Mouse (Mus musculus): ENCODE measurements around the gene Zc2hc1c.
"Not testable (repeated sequence)": the region's sequence is repeated elsewhere in the genome, so short reads cannot be mapped to it uniquely, and the experiment has no call there.

Zc2hc1c gene

DNA sequence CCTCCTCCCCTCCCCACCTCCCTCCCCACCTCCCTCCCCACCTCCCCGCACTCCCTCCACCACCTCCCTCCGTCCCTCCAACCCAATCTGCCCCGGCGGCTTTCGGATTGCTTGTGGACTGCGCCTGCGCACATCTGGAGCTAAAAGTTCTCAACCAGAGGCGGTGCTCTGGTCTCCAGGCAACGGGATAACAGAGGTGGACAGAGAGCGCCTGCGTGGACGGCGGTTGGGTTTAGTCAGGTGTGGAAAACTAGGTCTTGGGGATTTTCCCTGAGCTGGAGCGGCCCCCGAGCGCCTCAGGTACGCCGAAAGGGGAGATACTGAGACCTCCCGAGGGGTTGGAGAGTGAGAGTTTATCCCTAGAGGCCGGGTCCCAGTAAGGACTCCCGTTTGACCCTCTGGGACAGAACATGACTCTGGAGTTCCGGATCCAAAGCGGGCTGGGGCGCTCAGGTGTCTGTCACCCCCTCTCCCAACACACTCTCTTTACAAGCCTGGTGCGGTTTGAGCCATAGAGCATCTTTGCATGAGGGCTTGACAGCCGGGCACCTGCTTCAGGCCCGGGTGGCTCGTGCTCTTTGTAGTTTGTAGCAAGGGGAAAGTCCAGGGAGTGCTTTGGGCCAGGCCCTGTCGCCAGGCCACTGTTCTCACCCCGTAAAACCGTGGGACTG is at the start of gene Zc2hc1c:
Gene Zc2hc1c (plus strand): TSS at position 106 of the 671 bp plus-strand sequence.
- peak; percentile 88 for DNase-seq (ENCODE audit: low spot score)

DNA sequence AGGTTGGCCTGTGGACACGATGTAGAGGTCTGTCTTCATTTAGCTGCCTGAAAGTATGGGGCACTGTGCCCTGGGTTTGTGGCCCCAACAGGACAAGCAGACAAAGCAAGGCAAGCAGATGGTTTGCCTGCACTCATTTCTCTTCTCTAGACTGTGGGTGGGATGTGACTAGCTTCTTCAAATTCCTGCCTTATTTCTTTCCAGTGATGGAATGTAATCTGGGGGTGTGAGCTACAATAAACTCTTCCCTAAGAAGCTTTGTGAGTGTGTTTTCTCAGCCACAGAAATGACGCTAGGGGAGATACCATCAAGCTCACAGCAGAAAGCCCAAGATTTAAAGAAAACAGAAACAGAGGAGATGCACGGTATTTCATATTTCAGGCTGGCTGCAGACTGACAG is 36.3 kb upstream of the Zc2hc1c start:
- DNase-seq (ENCODE audit: low spot score) = no peak

DNA sequence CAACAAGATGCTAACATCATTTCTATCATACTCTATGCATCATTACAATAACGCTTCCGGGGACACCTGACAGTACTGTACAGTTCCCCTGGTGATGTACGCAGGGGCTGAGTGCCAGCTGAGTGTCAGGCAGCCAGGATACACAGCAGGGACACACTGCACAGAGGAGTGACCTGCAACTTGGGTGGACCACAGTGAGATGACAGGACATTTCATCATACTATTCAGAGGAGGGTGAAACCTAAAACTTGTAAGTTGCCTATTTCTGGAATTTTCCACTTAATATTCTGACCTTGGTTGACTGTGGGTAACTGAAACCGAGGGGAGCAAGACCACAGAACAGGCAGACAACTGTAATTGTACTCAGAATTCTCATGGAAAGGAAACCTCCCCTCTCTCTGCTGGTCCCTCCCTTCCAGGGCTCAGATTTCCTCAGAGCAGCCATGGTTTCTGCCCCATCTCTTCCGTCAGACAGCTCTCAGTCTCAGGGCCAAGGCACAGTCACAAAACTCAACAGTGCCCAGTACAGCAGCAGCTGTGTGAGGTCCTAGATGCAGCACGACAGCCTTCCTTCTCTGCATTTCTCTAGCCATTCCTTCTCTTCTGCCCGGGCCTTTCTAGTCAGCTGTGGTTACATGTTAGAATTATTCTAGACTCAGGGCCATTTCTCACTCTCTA is 32.2 kb upstream of the Zc2hc1c start:
- no peak for DNase-seq (ENCODE audit: low spot score)

DNA sequence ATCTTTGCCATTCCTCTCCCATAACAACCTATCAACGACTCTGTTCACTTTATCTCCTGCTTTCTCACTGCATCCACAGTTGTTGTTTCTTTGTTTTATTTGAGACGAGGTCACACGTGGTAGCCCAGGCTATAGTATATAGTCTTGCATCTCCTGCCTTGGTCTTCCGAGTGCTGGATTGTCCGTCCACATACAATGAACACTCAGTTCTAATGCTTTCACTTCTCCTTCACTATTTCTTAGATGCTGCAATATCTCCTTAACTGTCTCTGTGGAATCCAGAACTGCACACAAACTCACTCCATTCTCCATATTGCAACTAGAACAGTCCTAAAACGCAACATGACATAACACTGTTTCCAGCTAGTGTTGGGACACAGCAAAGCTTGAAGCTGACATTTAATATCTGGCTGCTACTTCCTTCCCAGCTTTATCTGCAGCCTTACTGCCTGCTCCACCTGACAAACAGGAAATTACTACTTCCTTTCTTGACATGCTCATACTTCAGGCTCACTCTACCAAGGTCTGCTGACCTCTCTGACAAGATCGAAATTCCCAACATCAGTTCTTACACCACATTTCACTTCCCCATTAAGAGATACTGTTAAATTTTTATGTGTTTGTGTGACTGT is 31.3 kb upstream of the Zc2hc1c start:
- no peak for DNase-seq (ENCODE audit: low spot score)

DNA sequence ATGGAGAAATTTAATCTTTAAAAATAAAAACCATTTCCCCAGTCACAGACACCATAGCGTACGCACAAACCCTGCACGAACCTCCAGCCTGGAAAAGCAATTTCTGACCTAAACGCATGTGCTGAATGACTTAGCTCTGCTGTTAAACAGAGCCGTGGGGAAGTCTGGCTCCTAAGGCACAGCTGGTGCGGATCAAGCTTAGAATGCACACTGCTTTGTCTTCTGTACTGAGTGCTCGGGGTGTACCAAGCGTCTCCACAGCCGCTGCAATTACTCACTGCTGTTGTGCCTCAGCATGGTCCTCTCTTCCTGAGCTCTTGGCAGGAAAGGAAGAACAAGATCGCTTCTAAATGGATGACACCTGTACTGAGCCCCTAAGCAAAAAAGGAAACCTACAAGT is 25.9 kb upstream of the Zc2hc1c start:
- DNase-seq (ENCODE audit: low spot score) = no peak

DNA sequence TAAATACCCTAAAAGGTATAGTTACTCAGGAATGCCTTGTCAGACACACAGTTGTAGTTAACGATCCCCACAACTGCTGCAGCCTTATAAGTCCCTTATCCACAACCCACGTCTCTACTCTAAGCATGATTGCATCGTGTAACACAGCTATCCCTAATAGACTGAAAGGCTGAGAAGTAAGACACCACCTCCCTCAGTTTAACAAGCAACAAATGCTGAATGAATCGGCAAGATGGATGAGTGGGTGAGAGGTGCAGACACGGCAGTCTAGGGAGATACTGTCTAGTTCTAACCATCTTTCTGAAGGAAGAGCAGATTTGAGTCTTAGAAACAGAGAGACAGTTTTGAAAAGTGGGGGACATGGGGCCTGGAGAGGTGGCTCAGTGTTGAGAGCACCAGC is 25.2 kb upstream of the Zc2hc1c start:
- no peak for DNase-seq (ENCODE audit: low spot score)

DNA sequence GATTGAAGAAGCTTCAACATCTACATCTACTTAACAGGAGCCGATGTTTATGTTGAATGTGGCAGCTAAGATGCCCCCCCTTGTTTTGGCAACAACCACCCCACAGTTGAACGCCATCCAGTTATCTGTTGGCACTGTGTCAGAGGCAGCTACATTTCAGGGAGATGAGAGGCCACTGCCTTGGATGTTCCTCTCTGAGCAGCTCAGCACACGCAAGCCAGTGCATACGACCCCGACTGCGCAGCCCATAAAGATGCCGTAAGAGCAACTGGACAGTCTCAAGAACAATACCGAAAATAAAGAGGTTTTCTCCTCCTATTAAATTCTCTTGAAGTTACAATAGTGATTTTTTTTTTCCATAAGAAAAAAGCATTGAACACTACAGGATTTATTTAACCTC is 23.9 kb upstream of the Zc2hc1c start:
- peak; percentile 13 for DNase-seq (ENCODE audit: low spot score)

DNA sequence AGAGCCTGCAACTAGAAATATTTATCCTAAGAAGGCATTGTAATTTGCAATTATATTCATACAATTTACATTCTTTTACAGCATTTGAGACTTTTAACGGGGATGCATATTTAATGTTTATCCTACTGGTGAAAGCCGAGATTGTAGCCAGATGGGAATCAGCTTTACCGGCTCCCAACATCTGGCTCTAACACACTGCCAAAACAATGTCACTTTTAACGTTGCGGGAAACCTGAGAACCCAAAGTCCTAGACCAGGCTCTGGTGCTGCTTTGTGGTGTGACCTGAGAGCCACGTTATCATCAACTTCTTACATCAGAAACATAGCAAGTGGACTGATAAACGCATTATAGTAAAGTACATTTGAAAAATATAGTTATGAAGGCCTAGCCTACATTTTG is 23.5 kb upstream of the Zc2hc1c start:
- no peak for DNase-seq (ENCODE audit: low spot score)

DNA sequence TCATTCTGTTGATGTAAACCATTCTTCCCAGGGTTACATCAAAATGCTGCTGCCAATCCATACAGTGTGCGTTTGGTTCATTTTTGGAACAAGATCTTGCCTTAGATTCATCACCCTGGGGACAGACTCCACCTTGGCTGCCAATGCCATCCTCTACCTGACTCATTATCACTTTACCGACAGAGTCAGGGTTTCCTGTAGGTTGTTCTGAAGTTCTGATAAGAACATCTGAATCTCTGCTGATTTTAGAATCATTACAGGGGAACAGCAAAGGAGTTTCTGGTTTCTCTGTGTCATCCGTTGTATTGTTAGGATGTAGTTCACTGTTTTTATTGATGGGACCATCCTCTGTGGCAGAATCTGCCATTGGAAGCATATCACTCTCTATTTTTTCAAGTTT is 22.1 kb upstream of the Zc2hc1c start:
- DNase-seq (ENCODE audit: low spot score) = no peak

DNA sequence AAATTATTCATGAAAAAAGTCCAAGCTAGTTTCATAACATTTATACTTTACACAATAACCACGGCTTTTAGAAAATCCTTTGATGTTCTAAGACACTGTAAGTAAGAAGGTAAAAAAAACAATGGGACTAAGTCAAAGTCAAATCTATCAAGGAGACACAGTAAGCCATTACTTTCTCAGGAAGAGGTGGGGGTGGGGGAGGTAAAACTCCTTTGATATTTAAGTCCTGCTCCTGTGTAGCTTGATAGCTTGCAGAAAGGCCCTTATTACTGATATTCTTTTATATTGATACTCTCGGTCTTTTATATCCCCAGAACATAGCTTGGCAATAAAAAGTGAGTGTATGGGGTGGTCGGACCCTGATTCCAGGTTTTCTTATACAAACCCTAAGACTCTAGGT is 18.6 kb upstream of the Zc2hc1c start:
- DNase-seq (ENCODE audit: low spot score) = no peak

DNA sequence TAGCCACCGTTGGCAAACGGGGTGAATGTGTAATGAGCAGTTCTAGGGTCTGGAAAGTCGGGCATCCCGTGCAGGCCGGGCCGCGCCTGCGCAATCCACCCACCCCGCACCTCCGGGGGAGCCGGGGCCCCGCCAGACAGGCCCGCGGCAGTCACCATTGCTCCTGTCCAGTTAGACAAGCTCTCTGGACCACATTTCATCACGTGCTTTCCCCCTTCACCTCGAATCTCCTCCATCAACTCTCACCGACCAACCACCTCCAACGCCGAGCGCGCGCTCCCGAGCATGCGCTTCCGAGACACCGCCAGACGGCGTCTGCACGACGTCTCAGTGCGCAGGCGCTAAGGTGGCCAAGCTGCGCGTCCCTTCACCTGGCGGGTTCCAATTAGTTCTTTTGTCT is 18.1 kb upstream of the Zc2hc1c start, which contains the start of gene Mlh3:
Gene Mlh3 (minus strand): TSS at position 281 of the 400 bp plus-strand sequence.
- peak; percentile 84 for DNase-seq (ENCODE audit: low spot score)

DNA sequence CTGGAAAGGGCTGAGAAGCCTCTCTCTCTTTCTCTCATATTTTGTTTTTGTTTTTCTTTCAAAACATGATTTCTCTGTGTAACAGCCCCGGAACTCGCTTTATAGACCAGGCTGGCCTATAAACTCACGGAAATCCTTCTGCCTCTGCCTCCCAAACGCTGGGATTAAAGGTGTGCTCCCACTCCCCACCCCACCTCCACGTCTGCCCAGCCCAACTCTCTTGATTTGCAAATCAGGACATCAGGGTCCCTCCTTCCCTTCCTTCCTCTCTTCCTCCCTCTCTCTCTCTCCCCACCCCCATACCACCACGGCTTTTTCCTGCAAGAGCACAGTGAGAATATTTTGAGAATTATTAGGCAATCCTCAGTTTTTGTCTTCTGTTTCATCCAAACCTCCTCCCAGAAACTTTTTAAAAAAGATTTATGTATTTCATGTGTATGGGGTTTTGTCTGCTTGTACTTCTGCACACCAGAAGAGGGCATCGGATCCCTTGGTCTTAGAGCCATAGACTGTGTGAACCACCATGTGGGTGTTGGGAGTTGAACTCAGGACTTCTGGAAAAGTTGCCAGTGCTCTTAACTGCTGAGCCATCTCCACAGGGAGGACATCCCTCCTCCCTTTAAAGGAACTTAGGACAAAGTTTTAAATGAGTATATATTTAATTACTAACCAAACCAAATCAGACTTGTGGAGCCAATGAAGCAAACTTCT is 17.1 kb upstream of the Zc2hc1c start:
- no peak for DNase-seq (ENCODE audit: low spot score)

DNA sequence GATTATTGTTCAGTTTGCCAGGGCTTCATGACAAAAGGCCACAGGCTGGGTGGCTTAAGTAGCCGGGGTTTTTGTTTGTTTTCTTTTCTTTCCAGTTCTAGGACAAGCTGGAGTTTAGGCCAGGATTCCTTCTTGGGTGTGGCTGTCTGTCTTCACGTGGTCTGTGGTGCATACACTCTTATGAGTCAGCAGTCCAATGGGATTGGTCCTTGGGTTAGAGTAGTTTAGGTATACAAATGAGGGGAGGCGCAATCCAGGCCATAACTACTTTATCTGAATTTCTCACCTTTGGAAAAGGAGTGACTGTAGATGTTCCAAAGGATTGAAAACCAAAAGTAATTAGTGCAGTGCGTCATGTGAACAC is 16.6 kb upstream of the Zc2hc1c start:
- no peak for DNase-seq (ENCODE audit: low spot score)

DNA sequence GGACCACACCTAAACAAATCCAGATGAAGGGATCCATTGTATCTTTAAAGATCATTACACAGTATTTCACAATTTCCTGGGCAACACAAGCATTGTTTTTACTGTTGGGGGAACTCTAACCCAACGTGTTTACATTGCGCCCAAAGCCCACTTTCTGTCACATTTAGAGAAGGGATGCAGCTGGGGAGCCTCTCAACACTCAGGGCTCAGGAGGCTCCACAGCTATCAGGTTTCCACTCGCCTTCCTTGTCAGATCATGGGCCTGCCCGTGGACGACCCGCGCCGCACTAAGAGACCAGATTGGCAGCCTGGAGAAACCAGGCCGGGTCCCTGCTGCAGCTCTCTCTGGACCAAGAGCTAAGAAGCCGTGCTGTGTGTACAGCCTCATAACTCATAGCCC is 14.9 kb upstream of the Zc2hc1c start:
- no peak for DNase-seq (ENCODE audit: low spot score)

DNA sequence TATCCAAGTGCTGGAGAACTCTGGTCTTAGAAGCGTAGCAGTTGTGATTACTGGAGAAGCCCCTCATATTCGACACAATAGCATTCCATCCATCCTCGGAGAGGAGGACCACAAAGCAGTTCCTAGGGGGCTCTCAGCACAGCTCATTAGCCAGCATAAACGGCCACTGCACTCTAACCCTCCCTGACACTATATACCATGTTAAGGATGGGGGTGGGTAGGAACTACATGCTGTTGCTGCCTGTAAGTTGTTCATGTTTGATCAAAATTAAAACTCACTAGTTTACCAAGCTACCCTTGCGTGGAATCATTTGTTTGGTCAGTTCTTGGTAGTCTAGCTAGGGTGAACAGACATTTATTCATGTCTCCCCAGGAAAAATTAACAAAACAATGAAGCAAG is 12.1 kb upstream of the Zc2hc1c start:
- DNase-seq (ENCODE audit: low spot score) = no peak

DNA sequence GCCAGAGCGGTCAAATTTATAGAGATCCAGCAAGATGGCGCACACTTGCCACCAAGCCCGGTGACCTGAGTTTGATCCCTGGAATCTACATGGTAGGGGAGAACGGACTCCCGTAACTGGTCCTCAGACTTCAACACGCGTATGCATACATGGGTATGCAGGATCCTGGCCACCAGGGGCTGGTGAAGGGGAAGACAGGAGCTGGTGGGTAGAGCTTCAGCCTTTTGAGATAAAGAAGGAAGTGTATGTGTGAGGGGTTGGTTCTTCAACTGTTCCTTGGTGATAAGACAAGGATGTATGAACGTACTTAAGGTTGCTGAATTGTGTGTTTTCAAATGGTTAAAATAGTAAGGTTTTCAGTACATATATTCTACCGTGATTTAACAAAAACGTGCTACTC is 9.5 kb upstream of the Zc2hc1c start:
- no peak for DNase-seq (ENCODE audit: low spot score)

DNA sequence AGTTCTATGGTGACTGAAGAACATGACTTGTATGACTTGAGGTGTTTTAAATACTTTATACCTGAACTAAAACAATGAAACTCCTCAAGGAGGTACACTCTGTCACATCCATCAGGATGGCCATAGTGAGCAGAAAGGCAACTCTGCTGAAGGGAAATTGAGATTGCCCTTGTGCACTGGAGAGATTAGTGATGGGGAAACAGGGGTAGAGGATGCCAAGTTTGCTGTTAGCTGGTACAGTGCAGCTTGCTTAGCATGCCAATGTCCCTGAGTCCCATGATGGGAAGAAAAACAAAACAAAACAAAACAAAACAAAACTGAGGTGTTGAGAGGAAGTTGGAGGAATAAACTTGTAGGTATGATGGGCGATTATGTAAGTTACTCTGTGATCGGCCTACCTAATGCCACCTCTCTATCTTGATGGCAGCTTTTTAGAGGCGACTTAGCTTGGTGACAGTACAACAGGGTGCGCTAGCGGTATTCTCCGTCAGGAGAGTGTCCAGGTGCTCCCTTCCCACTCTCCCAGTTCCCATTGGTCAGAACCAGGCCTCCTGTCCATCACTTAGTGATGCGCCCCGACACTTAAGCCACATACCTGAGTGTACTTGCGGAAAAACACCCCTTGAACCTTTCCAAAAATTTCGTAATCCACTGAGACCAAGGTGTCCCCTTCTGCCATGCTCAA is 8.9 kb upstream of the Zc2hc1c start:
- DNase-seq (ENCODE audit: low spot score) = no peak

DNA sequence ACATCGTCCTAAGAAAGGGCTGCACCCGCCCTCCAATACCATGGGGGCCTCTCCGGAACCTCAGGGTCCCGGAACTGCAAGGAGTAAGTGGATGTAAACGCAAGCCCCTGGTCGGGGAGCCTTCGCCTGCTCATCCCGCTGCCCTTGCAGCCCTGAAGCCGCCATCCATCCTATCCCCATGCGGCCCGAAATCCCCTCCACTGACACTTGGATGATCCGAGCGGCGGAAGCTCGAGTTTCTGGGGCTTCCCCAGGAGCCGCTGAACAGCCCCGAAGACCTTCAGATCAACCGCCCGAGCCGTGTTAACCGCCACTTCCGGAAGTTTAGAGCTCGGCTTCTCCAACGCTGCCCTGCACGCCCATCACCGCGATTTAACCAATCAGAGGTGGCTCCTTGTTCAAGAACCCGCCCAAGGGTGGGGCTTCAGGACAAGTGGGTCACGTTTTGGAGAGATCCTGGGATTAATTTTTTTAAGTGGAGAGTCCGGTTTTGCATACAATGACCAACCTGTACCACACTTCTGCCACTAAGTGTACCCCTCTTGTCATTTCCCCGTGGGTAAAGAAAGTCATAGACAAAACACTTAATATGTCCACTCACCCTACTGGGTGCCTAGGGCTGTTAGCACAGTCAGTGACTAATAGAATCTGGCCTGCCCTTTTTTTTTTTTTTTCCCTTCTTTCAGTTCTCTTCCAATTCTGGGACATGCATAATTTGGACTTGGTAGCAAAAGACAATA is 8.1 kb upstream of the Zc2hc1c start:
- peak; percentile 96 for DNase-seq (ENCODE audit: low spot score)

DNA sequence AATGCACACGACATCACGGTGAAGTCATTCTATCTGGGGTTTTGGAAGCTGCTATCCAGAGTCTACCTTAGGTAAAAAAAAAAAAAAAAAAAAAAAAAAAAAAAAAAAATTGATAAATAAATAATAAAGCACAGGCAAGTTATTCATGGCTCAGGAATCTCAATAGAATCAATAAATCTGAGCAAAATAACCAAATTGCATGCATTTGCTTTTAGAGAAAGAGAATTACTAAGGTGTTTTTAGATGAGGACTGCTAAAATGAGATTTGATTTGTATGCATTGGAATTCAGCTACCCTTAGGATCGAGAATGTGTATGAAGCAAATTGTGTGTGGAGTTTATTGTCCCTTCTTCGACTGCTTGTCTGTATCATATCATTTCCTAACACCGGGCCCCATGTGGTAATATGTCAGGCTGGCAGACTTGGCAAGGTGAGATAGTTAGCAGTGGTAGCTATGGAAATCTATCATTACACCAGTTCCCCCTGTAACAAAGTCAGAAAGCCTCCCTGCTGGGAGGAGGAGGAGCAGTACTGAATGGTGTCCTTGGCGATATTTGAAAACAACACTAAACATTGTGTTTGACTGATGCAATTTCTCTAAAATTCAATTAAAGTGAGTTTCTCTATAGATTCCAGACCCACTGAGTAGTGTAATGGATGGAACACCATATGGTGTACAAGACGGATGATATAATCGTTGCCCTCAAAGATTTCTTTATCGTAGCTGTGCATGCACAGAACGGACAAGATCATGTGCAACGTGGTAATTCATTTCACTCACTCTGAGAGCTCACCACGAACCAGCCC is 7.3 kb upstream of the Zc2hc1c start:
- no peak for DNase-seq (ENCODE audit: low spot score)

DNA sequence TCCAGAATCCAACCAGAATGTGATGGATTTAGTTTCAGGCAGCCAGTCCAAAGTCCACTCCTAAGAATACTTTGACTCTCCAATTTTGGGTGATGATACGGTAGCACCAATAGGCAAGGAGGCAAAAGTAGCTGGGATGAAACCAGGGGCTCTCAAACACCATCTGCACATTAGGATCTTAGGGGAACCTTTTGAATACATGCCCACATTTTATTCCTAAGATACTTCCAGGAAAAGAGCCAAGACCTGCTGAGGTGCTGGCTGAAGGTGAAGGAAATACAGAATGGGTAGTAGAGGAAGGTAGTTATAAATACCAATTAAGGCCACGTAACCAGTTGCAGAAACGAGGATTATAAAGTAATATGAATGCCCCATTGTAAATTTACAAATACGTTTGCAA is 6.6 kb upstream of the Zc2hc1c start:
- not testable (repeated sequence) for DNase-seq (ENCODE audit: low spot score)

DNA sequence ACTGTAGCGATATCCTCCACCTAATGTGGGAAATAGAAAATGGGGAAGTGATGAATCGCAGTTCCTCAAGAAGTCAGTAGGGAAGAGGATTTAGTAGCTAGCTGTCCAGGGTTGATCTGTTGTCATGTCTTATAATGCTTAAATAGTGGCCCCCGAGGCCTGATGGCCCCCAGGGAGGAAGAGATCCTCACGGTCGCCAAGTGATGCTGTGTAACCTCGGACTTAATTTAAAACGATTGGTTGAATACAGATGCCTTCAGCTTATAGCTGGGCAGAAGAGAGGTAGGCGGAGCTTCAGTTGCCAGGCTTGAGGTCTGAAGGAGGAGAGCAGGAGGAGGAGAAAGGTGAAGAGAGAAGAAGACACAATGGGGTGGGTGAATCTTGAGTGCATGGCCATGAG is 4.1 kb upstream of the Zc2hc1c start:
- DNase-seq (ENCODE audit: low spot score) = no peak

Data from ovary, postnatal 36 days (tissue).